ENCODE assay signal across 8 mouse cellular contexts in the genomic region with DNA sequence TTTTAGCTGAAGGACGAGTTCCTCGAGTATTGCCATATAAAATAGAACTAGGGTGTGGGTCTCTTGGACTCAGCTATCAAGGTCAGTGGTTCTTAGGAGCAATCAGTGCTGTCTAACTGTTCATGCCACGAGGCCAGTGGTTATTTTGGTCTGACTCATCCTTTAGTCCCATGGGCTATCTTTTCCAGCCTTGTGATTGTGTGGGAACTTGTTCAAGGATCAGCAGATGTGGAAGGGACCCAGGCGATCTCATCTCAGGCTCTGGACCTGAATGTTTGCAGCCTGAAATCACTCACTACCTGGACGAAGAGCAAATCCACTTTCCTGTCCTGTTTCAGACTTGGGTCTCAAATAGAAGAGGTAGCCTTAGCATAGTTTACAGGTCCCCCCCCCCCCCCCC. TPM values are rescaled to one million over a fixed set of nuclear protein-coding genes. Genes with fewer than 3 reads are reported as not detected.
DNase-seq lines count a peak whose midpoint lies in the region; ATAC-seq and TF ChIP-seq lines count a peak whose summit lies in the region.

No protein-coding gene starts in this region.

- 66% methylated on average over 5 of the region's 5 CpGs for WGBS in forebrain, embryonic 15.5 days
- WGBS in limb, embryonic 11.5 days: 82% methylated on average over 5 of the region's 5 CpGs
- WGBS in stomach, embryonic 14.5 days: 66% methylated on average over 5 of the region's 5 CpGs

- peak overlapping the region; percentile 67 for H3K4me2 ChIP-seq in forebrain, embryonic 15.5 days (replicated peaks)
- peak overlapping the region; percentile 54 for H3K4me2 ChIP-seq in limb, embryonic 11.5 days (ENCODE audit: low read depth, severe bottlenecking)
- peak overlapping the region; percentile 47 for H3K4me2 ChIP-seq in stomach, embryonic 14.5 days (replicated peaks; ENCODE audit: low read depth, low read length)

- peak; percentile 33 for DNase-seq in kidney, adult 11 months
- DNase-seq in kidney, postnatal 10 days: no peak
- DNase-seq in ES-E14 (ENCODE audit: low read depth, low spot score): no peak
- no peak for DNase-seq in limb, embryonic 11.5 days (ENCODE audit: low spot score)
- no peak for DNase-seq in cerebellum, adult 11 months
- DNase-seq in layer of hippocampus, adult 18-20 months (ENCODE audit: low spot score in 2 of 2): no peak

- H3K36me3 ChIP-seq in ES-E14 (ENCODE audit: control insufficient read depth, insufficient read depth, low read length, poor library complexity, severe bottlenecking): peaks cover 8% of the 10 kb centered on the region; the same call in 1 of the 2 replicates
- peaks cover 4% of the 10 kb centered on the region; the same call in 1 of the 2 replicates for H3K36me3 ChIP-seq in forebrain, embryonic 15.5 days
- H3K36me3 ChIP-seq in limb, embryonic 11.5 days (ENCODE audit: control insufficient read depth, insufficient read depth, low read length): peaks cover 4% of the 10 kb centered on the region
- peaks cover 20% of the 10 kb centered on the region for H3K36me3 ChIP-seq in stomach, embryonic 14.5 days (ENCODE audit: control insufficient read depth, insufficient read depth, low read length)

- H3K27ac ChIP-seq in ES-E14 (ENCODE audit: insufficient read depth, low read depth, low read length, poor library complexity, severe bottlenecking): peak overlapping the region; percentile 96
- peak overlapping the region; percentile 100 for H3K27ac ChIP-seq in forebrain, embryonic 15.5 days (replicated peaks)
- peak overlapping the region; percentile 91 for H3K27ac ChIP-seq in limb, embryonic 11.5 days (replicated peaks; ENCODE audit: low read depth, low read length)
- H3K27ac ChIP-seq in stomach, embryonic 14.5 days (ENCODE audit: low read length): peak overlapping the region; percentile 93

- no peaks in the 10 kb centered on the region for H3K9me3 ChIP-seq in ES-E14 (ENCODE audit: control insufficient read depth, insufficient read depth, low read depth, low read length)
- no peaks in the 10 kb centered on the region for H3K9me3 ChIP-seq in forebrain, embryonic 15.5 days
- no peaks in the 10 kb centered on the region for H3K9me3 ChIP-seq in limb, embryonic 11.5 days (ENCODE audit: control insufficient read depth, low read length)
- no peaks in the 10 kb centered on the region for H3K9me3 ChIP-seq in stomach, embryonic 14.5 days (ENCODE audit: control insufficient read depth, low read depth, low read length)

- peak overlapping the region; percentile 73 to 84 for H3K4me3 ChIP-seq in ES-E14 (ENCODE audit: insufficient read depth in 1 of 2, low read depth in 1 of 2, low read length in 2 of 2, poor library complexity in 1 of 2, severe bottlenecking in 1 of 2)
- peak overlapping the region; percentile 72 for H3K4me3 ChIP-seq in forebrain, embryonic 15.5 days
- H3K4me3 ChIP-seq in limb, embryonic 11.5 days (ENCODE audit: low read depth, low read length): peak overlapping the region; percentile 48
- H3K4me3 ChIP-seq in stomach, embryonic 14.5 days (ENCODE audit: low read depth, low read length): peak overlapping the region; percentile 41

- peak overlapping the region; percentile 90 for H3K9ac ChIP-seq in ES-E14 (ENCODE audit: insufficient read depth, low read depth, low read length, poor library complexity, severe bottlenecking)
- peak overlapping the region; percentile 81 for H3K9ac ChIP-seq in forebrain, embryonic 15.5 days (replicated peaks)
- peak overlapping the region; percentile 80 for H3K9ac ChIP-seq in limb, embryonic 11.5 days (ENCODE audit: low read length)
- no peak overlapping the region; the same call in 1 of the 2 replicates for H3K9ac ChIP-seq in stomach, embryonic 14.5 days (replicated peaks; ENCODE audit: low read depth, low read length)

- peaks cover 3% of the 10 kb centered on the region in 2 experiments; a peak in 3 of 4 replicates for H3K4me1 ChIP-seq in ES-E14 (ENCODE audit: control insufficient read depth in 2 of 2, insufficient read depth in 2 of 2, low read length in 2 of 2, poor library complexity in 1 of 2)
- peaks cover 6% of the 10 kb centered on the region for H3K4me1 ChIP-seq in forebrain, embryonic 15.5 days
- H3K4me1 ChIP-seq in limb, embryonic 11.5 days (ENCODE audit: control insufficient read depth, insufficient read depth, low read length): 0 out of 2 replicates have a peak, but pooled peaks cover 3% of the 10 kb centered on the region
- H3K4me1 ChIP-seq in stomach, embryonic 14.5 days (ENCODE audit: control insufficient read depth, insufficient read depth, low read length): peaks cover 5% of the 10 kb centered on the region; the same call in 1 of the 2 replicates

- in situ Hi-C loops in ES-E14 (cut with MboI; ENCODE audit: low sequenced_read_pairs in 2 of 2, unreplicated experiment in 2 of 2): no loop called here

- no peak for ATAC-seq in forebrain, embryonic 15.5 days (replicated peaks)
- no peak for ATAC-seq in limb, embryonic 11.5 days (ENCODE audit: insufficient number of reproducible peaks, low FRiP score, low TSS enrichment, low read depth)
- ATAC-seq in stomach, embryonic 14.5 days (ENCODE audit: insufficient number of reproducible peaks, insufficient read depth, low FRiP score, low read depth): no peak

- H3K27me3 ChIP-seq in forebrain, embryonic 15.5 days: no peaks in the 10 kb centered on the region
- H3K27me3 ChIP-seq in limb, embryonic 11.5 days (ENCODE audit: control insufficient read depth, insufficient read depth, low read length): no peaks in the 10 kb centered on the region
- no peaks in the 10 kb centered on the region for H3K27me3 ChIP-seq in stomach, embryonic 14.5 days (ENCODE audit: control insufficient read depth, insufficient read depth, low read length)

TF ChIP-seq in ES-E14, 5 proteins besides CTCF, POLR2A, EP300 and RAD21:
- TF ChIP-seq HCFC1 (IDR thresholded peaks at IDR 0.05; ENCODE audit: borderline replicate concordance, insufficient read depth, low read length) (no peak), ZC3H11A (IDR thresholded peaks at IDR 0.05; ENCODE audit: borderline replicate concordance, low read depth, low read length) (no peak), ZNF384 (IDR thresholded peaks at IDR 0.05; ENCODE audit: low read depth, low read length) (no peak), MAFK (IDR thresholded peaks at IDR 0.05; ENCODE audit: insufficient read depth, low read depth, low read length) (no peak), CHD2 (IDR thresholded peaks at IDR 0.05; ENCODE audit: low read depth, low read length) (no peak)

RNA-seq across cellular contexts. Expression of gene Mef2d, which starts 34.9 kb away (rescaled TPM):
- total RNA-seq in ES-E14 (2012; rRNA removed): 8.8 and 10.4 TPM in 2 replicates
- 20.1 and 21.3 TPM in 2 replicates for polyA plus RNA-seq in forebrain, embryonic 15.5 days (2015; fragmentation: Nextera tagmentation; extraction: Ambion mirVana)
- polyA plus RNA-seq in limb, embryonic 11.5 days (2014; fragmentation: Nextera tagmentation; extraction: Ambion mirVana): 12.6 and 14.3 TPM in 2 replicates
- polyA plus RNA-seq in stomach, embryonic 14.5 days (2014; fragmentation: Nextera tagmentation; extraction: Ambion mirVana): 19.5 and 20.1 TPM in 2 replicates
- 100 to 1,000 TPM; 194 to 205 TPM for total RNA-seq in layer of hippocampus, adult 18-20 months (2021)
